Comparison of ENCODE assay signal across 25 mouse cellular contexts in the genomic region with DNA sequence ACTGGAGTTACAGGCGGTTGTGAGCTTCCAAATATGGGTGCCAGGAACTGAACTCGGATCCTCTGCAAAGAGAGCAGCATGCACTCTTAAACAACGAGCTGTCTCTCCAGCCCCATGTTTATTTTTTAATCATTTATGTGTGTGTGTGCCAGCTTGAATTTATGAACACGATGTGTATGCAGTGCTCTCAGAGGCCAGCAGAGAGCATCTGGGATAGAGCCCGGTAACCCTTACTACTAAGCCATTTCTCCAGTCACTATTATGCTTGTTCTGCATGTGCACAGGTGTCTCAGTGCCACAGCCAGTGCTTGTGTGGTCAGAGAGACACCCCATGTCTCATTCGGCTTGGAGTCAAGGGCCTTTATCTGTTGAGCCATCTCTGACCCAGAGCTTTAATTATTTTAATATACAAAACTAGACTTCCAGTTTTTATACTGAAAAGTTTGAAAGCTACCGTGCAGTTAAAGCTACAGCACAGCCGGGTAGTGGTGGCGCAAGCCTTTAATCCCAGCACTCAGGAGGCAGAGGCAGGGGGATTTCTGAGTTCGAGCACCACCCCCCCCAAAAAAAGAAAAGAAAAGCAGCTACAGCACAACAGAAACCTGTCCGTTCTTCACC. TPM values are rescaled to one million over a fixed set of nuclear protein-coding genes. Genes with fewer than 3 reads are reported as not detected.
A peak's percentile ranks its signal among the peaks of the same experiment; 100 is the strongest.
DNase-seq lines count a peak whose midpoint lies in the region; ATAC-seq and TF ChIP-seq lines count a peak whose summit lies in the region.
"Had no signal": no experiment of that assay in that cellular context is flagged by ENCODE, and none has a peak within 500 bp of the region (broad histone marks: within the 10 kb centered on the region; RNA-seq: fewer than 3 reads in every experiment).

No protein-coding gene starts in this region.

- H3K4me2 ChIP-seq in lung, postnatal 0 days (replicated peaks; ENCODE audit: low read depth, low read length): no peak overlapping the region
- H3K4me2 ChIP-seq: forebrain, embryonic 13.5 days; heart, embryonic 13.5 days; hindbrain, embryonic 12.5 days had no signal

- H3K27ac ChIP-seq in heart, adult 2 months: no peak overlapping the region
- no peak overlapping the region for H3K27ac ChIP-seq in lung, postnatal 0 days (ENCODE audit: low read length)
- H3K27ac ChIP-seq: forebrain, embryonic 10.5 days; forebrain, embryonic 13.5 days; heart, embryonic 10.5 days; heart, embryonic 13.5 days; hindbrain, embryonic 12.5 days had no signal

- no peak overlapping the region for H3K9ac ChIP-seq in heart, adult 2 months (ENCODE audit: low read depth, low read length)
- no peak overlapping the region for H3K9ac ChIP-seq in lung, postnatal 0 days (replicated peaks; ENCODE audit: low read depth)
- H3K9ac ChIP-seq: forebrain, embryonic 13.5 days; heart, embryonic 13.5 days; hindbrain, embryonic 12.5 days had no signal

- 0 out of 2 replicates have a peak, but pooled peaks have one; percentile 2 for TF ChIP-seq CTCF in heart, adult 2 months (IDR thresholded peaks at IDR 0.05)
- 0 out of 2 replicates have a peak, but pooled peaks have one; percentile 4 for TF ChIP-seq CTCF in lung, postnatal 0 days (IDR thresholded peaks at IDR 0.05)

- TF ChIP-seq POLR2A in heart, adult 2 months (IDR thresholded peaks at IDR 0.05; ENCODE audit: insufficient read depth, low read depth, low read length): no peak

- no peak for TF ChIP-seq EP300 in heart, adult 2 months (IDR thresholded peaks at IDR 0.05; ENCODE audit: insufficient read depth, low read depth, low read length)
- no peak for TF ChIP-seq EP300 in lung, postnatal 0 days (IDR thresholded peaks at IDR 0.05)

- no peak for ATAC-seq in lung, postnatal 0 days
- ATAC-seq: CD4-positive, CD25-positive, alpha-beta regulatory T cell, adult 4 months; forebrain, embryonic 13.5 days; forebrain, embryonic 16.5 days; hindbrain, embryonic 16.5 days; intestine, embryonic 16.5 days had no signal

- peaks cover 8% of the 10 kb centered on the region for H3K27me3 ChIP-seq in heart, adult 2 months (ENCODE audit: control insufficient read depth, insufficient read depth, low read length)
- peaks cover 27% of the 10 kb centered on the region; the same call in 1 of the 2 replicates for H3K27me3 ChIP-seq in lung, postnatal 0 days (replicated peaks; ENCODE audit: insufficient read depth, low read length)
- H3K27me3 ChIP-seq in splenic B cell, adult 2 months (ENCODE audit: control insufficient read depth, insufficient read depth, low read length, poor library complexity, severe bottlenecking): no peaks in the 10 kb centered on the region

- 94% methylated on average over 11 of the region's 11 CpGs for WGBS in heart, adult 2 months
- 89% methylated on average over 11 of the region's 11 CpGs for WGBS in lung, postnatal 0 days

- no peaks in the 10 kb centered on the region for H3K4me1 ChIP-seq in heart, adult 2 months (ENCODE audit: control insufficient read depth, insufficient read depth, low read length)
- H3K4me1 ChIP-seq in lung, postnatal 0 days (ENCODE audit: insufficient read depth, low read depth, low read length): peaks cover 7% of the 10 kb centered on the region

- no peaks in the 10 kb centered on the region for H3K79me2 ChIP-seq in heart, adult 2 months (replicated peaks; ENCODE audit: control insufficient read depth, insufficient read depth, low read length)

- H3K4me3 ChIP-seq in heart, adult 2 months: no peak overlapping the region
- H3K4me3 ChIP-seq in lung, postnatal 0 days (ENCODE audit: low read depth, low read length): no peak overlapping the region
- H3K4me3 ChIP-seq: forebrain, embryonic 10.5 days; forebrain, embryonic 13.5 days; heart, embryonic 10.5 days; heart, embryonic 13.5 days; hindbrain, embryonic 12.5 days had no signal

- DNase-seq in heart, adult 2 months: no peak
- no peak for DNase-seq in heart, postnatal 14 days
- DNase-seq in lung, postnatal 0 days (ENCODE audit: low spot score): no peak
- no peak for DNase-seq in lung, postnatal 25 days (ENCODE audit: low spot score)
- DNase-seq in ES-CJ7 (ENCODE audit: low read depth, low spot score): peak; percentile 14
- DNase-seq in splenic B cell, adult 2 months (ENCODE audit: low read depth, low spot score): peak; percentile 22
- no peak for DNase-seq in adrenal gland, postnatal 4 days (ENCODE audit: low spot score in 2 of 2)
- no peak for DNase-seq in yolk sac, embryonic 10.5 days (ENCODE audit: low spot score)
- DNase-seq: adrenal gland, adult 2 months; adrenal gland, postnatal 14 days; cerebellum, adult 18-20 months; cerebellum, adult 9-10 months; cerebellum, postnatal 14 days; gastrocnemius, postnatal 10 days; gastrocnemius, postnatal 36 days had no signal

- intact Hi-C loops in heart, adult 2 months (cut with DNase I): no loop called here
- intact Hi-C loops in heart, postnatal 14 days (cut with DNase I): no loop called here

- no peaks in the 10 kb centered on the region for H3K9me3 ChIP-seq in lung, postnatal 0 days (ENCODE audit: low read length)
- H3K9me3 ChIP-seq: forebrain, embryonic 10.5 days; forebrain, embryonic 13.5 days; G1E; heart, embryonic 10.5 days; hindbrain, embryonic 12.5 days had no signal

- H3K36me3 ChIP-seq in heart, adult 2 months (ENCODE audit: control insufficient read depth, insufficient read depth, low read length): no peaks in the 10 kb centered on the region
- no peaks in the 10 kb centered on the region for H3K36me3 ChIP-seq in lung, postnatal 0 days (ENCODE audit: insufficient read depth, low read length)
- no peaks in the 10 kb centered on the region; the same call in 1 of the 2 replicates for H3K36me3 ChIP-seq in splenic B cell, adult 2 months (ENCODE audit: control insufficient read depth, insufficient read depth, low read length, poor library complexity, severe bottlenecking)
- H3K36me3 ChIP-seq: forebrain, embryonic 10.5 days; heart, embryonic 10.5 days; heart, embryonic 13.5 days; hindbrain, embryonic 12.5 days had no signal

RNA-seq across cellular contexts. Expression of gene Hhex, which starts 3.4 kb away (rescaled TPM):
- total RNA-seq in heart, adult 2 months (2021): 1 to 10 TPM; 2.2 to 4.2 TPM
- 2.0 and 2.3 TPM in 2 replicates for polyA plus RNA-seq in heart, adult 2 months (2012; rRNA removed)
- 1 to 10 TPM; 4.5 to 4.6 TPM for total RNA-seq in heart, postnatal 14 days (2021)
- 23.4 and 30.6 TPM in 2 replicates for polyA plus RNA-seq in lung, postnatal 0 days (2015; fragmentation: Nextera tagmentation; extraction: Ambion mirVana)
- 10 to 100 TPM; 22.7 to 33.1 TPM for total RNA-seq in adrenal gland, postnatal 4 days (2021)

RNA-seq across cellular contexts. Expression of gene Kif11, which starts 55.0 kb away (rescaled TPM):
- under 1 TPM; 0.34 to 0.66 TPM for total RNA-seq in heart, adult 2 months (2021)
- 0.20 and 0.35 TPM in 2 replicates for polyA plus RNA-seq in heart, adult 2 months (2012; rRNA removed)
- total RNA-seq in heart, postnatal 14 days (2021): 1 to 10 TPM; 3.4 to 6.5 TPM
- polyA plus RNA-seq in lung, postnatal 0 days (2015; fragmentation: Nextera tagmentation; extraction: Ambion mirVana): 2.1 and 3.2 TPM in 2 replicates
- total RNA-seq in adrenal gland, postnatal 4 days (2021): 10 to 100 TPM; 21.2 to 23.7 TPM

Comparison
In these comparisons a context has a peak if more than half of its experiments do, and no peak if none do; other contexts are left out.
1. DNase-seq: peak in ES-CJ7 (single experiment) and splenic B cell, adult 2 months (single experiment); none in heart, adult 2 months (0 of 2), heart, postnatal 14 days (0 of 2), lung, postnatal 0 days (single experiment), lung, postnatal 25 days (single experiment), adrenal gland, postnatal 4 days (0 of 2) and yolk sac, embryonic 10.5 days (single experiment).
2. RNA of gene Hhex, which starts 3.4 kb away (total RNA-seq): 22.7 to 33.1 TPM in adrenal gland, postnatal 4 days; 4.5 to 4.6 TPM in heart, postnatal 14 days and 2.2 to 4.2 TPM in heart, adult 2 months; every median in the first group is over 4 times any median in the second.